Mouse (Mus musculus): ENCODE results near the gene Wdr46. TPM values are rescaled to one million over a fixed set of nuclear protein-coding genes. Genes with fewer than 3 reads are reported as not detected.

The Wdr46 gene
- total RNA-seq, 2 experiments from 2014 or later = 17.5 to 18.5 TPM

- no peak for DNase-seq (ENCODE audit: low spot score in 2 of 2)
These were observed 30.0 kb upstream of the Wdr46 start for GRCm38 (mm10) chr17:33910346-33911051.

- no peak for DNase-seq (ENCODE audit: low spot score in 2 of 2)
These were observed 29.2 kb upstream of the Wdr46 start for GRCm38 (mm10) chr17:33911052-33911812.

- DNase-seq (ENCODE audit: low spot score in 2 of 2) = no peak
These were observed 28.5 kb upstream of the Wdr46 start for GRCm38 (mm10) chr17:33911813-33912414.

- no peak for DNase-seq (ENCODE audit: low spot score in 2 of 2)
These were observed 27.2 kb upstream of the Wdr46 start for GRCm38 (mm10) chr17:33913264-33913663.

- DNase-seq (ENCODE audit: low spot score in 2 of 2) = no peak
These were observed 26.6 kb upstream of the Wdr46 start for GRCm38 (mm10) chr17:33913905-33914304.

- DNase-seq (ENCODE audit: low spot score in 2 of 2) = no peak
These were observed 25.5 kb upstream of the Wdr46 start for GRCm38 (mm10) chr17:33914969-33915391.

- peak; percentile 96 to 97 for DNase-seq (ENCODE audit: low spot score in 2 of 2)
These were observed 24.7 kb upstream of the Wdr46 start, which contains the start of the genes Tapbp and Zbtb22 for GRCm38 (mm10) chr17:33915671-33916250. Gene Tapbp, plus strand, starts transcription at chr17:33915899. Gene Zbtb22, plus strand, starts transcription at chr17:33915904.

GRCm38 (mm10) chr17:33916294-33916693 is 24.2 kb upstream of the Wdr46 start:
- DNase-seq (ENCODE audit: low spot score in 2 of 2) = no peak

GRCm38 (mm10) chr17:33916847-33917655 is 23.4 kb upstream of the Wdr46 start:
- no peak for DNase-seq (ENCODE audit: low spot score in 2 of 2)

- DNase-seq (ENCODE audit: low spot score in 2 of 2) = no peak
These were observed 22.7 kb upstream of the Wdr46 start for GRCm38 (mm10) chr17:33917656-33918292.

- no peak for DNase-seq (ENCODE audit: low spot score in 2 of 2)
These were observed 21.9 kb upstream of the Wdr46 start for GRCm38 (mm10) chr17:33918293-33919203.

GRCm38 (mm10) chr17:33919351-33920281 is 20.8 kb upstream of the Wdr46 start:
- no peak for DNase-seq (ENCODE audit: low spot score in 2 of 2)

GRCm38 (mm10) chr17:33920282-33921097 is 20.0 kb upstream of the Wdr46 start:
- peak; percentile 72 to 77 for DNase-seq (ENCODE audit: low spot score in 2 of 2)

GRCm38 (mm10) chr17:33921361-33921760 is 19.1 kb upstream of the Wdr46 start:
- no peak for DNase-seq (ENCODE audit: low spot score in 2 of 2)

- no peak for DNase-seq (ENCODE audit: low spot score in 2 of 2)
These were observed 15.7 kb upstream of the Wdr46 start for GRCm38 (mm10) chr17:33924577-33925283.

GRCm38 (mm10) chr17:33925406-33926116 is 14.9 kb upstream of the Wdr46 start:
- no peak for DNase-seq (ENCODE audit: low spot score in 2 of 2)

All from layer of hippocampus, postnatal 14 days (tissue).